In genomic region chr14:25496989-25497388, GRCm38 (mm10) we compare ENCODE assay signal across 10 mouse cellular contexts. TPM values are rescaled to one million over a fixed set of nuclear protein-coding genes. Genes with fewer than 3 reads are reported as not detected.
DNase-seq lines count a peak whose midpoint lies in the region; ATAC-seq and TF ChIP-seq lines count a peak whose summit lies in the region.
"Had no signal": no experiment of that assay in that cellular context is flagged by ENCODE, and none has a peak within 500 bp of the region (broad histone marks: within the 10 kb centered on the region; RNA-seq: fewer than 3 reads in every experiment).

No protein-coding gene starts in this region.

- no peaks in the 10 kb centered on the region for H3K27me3 ChIP-seq in limb, embryonic 12.5 days
- H3K27me3 ChIP-seq in limb, embryonic 10.5 days (ENCODE audit: low read depth, poor library complexity, severe bottlenecking), result no peaks in the 10 kb centered on the region
- H3K27me3 ChIP-seq in hindbrain, embryonic 11.5 days (ENCODE audit: control insufficient read depth, insufficient read depth, low read length), result no peaks in the 10 kb centered on the region
- H3K27me3 ChIP-seq in myocyte (ENCODE audit: control insufficient read depth, insufficient read depth, insufficient read length), result no peaks in the 10 kb centered on the region

- no peak for ATAC-seq in limb, embryonic 12.5 days (ENCODE audit: insufficient number of reproducible peaks, insufficient read depth, low FRiP score, low TSS enrichment, low read depth)
- ATAC-seq in hindbrain, embryonic 11.5 days (ENCODE audit: low FRiP score), result no peak
- ATAC-seq: lung, postnatal 0 days had no signal

- H3K9me3 ChIP-seq in limb, embryonic 12.5 days, result no peaks in the 10 kb centered on the region
- H3K9me3 ChIP-seq in limb, embryonic 10.5 days (replicated peaks), result no peaks in the 10 kb centered on the region
- no peaks in the 10 kb centered on the region for H3K9me3 ChIP-seq in hindbrain, embryonic 11.5 days (ENCODE audit: control insufficient read depth, low read length)

- H3K27ac ChIP-seq in limb, embryonic 12.5 days, result peak overlapping the region; percentile 71
- H3K27ac ChIP-seq in limb, embryonic 10.5 days, result no peak overlapping the region
- H3K27ac ChIP-seq in hindbrain, embryonic 11.5 days (ENCODE audit: low read depth, low read length), result peak overlapping the region; percentile 74; the same call in 1 of the 2 replicates

- intact Hi-C loops in gastrocnemius, postnatal 36 days (cut with DNase I), result no loop called here

- peaks cover 100% of the 10 kb centered on the region for H3K4me1 ChIP-seq in limb, embryonic 12.5 days (replicated peaks)
- peaks cover 98% of the 10 kb centered on the region for H3K4me1 ChIP-seq in limb, embryonic 10.5 days
- H3K4me1 ChIP-seq in hindbrain, embryonic 11.5 days (replicated peaks; ENCODE audit: control insufficient read depth, insufficient read depth, low read length), result peaks cover 36% of the 10 kb centered on the region

- TF ChIP-seq POLR2A in myocyte (IDR thresholded peaks at IDR 0.05; ENCODE audit: insufficient read length, low read depth), result no peak

- peaks cover 4% of the 10 kb centered on the region; the same call in 1 of the 2 replicates for H3K36me3 ChIP-seq in limb, embryonic 12.5 days
- peaks cover 7% of the 10 kb centered on the region; the same call in 1 of the 2 replicates for H3K36me3 ChIP-seq in limb, embryonic 10.5 days
- H3K36me3 ChIP-seq in hindbrain, embryonic 11.5 days (ENCODE audit: control insufficient read depth, insufficient read depth, low read length), result peaks cover 2% of the 10 kb centered on the region; the same call in 1 of the 2 replicates
- no peaks in the 10 kb centered on the region for H3K36me3 ChIP-seq in myocyte (ENCODE audit: control insufficient read depth, insufficient read depth)

- H3K4me3 ChIP-seq in limb, embryonic 12.5 days (replicated peaks), result no peak overlapping the region
- H3K4me3 ChIP-seq in limb, embryonic 10.5 days, result no peak overlapping the region
- no peak overlapping the region for H3K4me3 ChIP-seq in hindbrain, embryonic 11.5 days (ENCODE audit: low read depth, low read length)
- no peak overlapping the region for H3K4me3 ChIP-seq in myocyte

- peaks cover 95% of the 10 kb centered on the region for H3K79me2 ChIP-seq in myocyte (ENCODE audit: control insufficient read depth, insufficient read depth)

- peak overlapping the region; percentile 42; the same call in 1 of the 2 replicates for H3K9ac ChIP-seq in limb, embryonic 12.5 days (replicated peaks)
- no peak overlapping the region for H3K9ac ChIP-seq in hindbrain, embryonic 11.5 days (ENCODE audit: low read depth, low read length)

- H3K4me2 ChIP-seq in limb, embryonic 12.5 days, result 0 out of 2 replicates have a peak overlapping the region, but pooled peaks have one; percentile 25
- no peak overlapping the region for H3K4me2 ChIP-seq in hindbrain, embryonic 11.5 days (replicated peaks; ENCODE audit: low read depth, low read length)
- peak overlapping the region; percentile 55 for H3K4me2 ChIP-seq in myocyte (ENCODE audit: low read depth)

- no peak overlapping the region for H3ac ChIP-seq in myocyte (ENCODE audit: control insufficient read depth, insufficient read length)

- DNase-seq in heart, adult 11 months, result peak; percentile 95
- no peak for DNase-seq in heart, adult 9 months (ENCODE audit: low spot score in 2 of 2)
- no peak for DNase-seq in limb, embryonic 10.5 days (ENCODE audit: low spot score)
- DNase-seq in hindbrain, embryonic 11.5 days (ENCODE audit: low spot score), result no peak
- DNase-seq in adrenal gland, postnatal 4 days (ENCODE audit: low spot score in 2 of 2), result no peak
- no peak for DNase-seq in gastrocnemius, postnatal 36 days
- DNase-seq: thymus, postnatal 36 days had no signal

- WGBS in limb, embryonic 12.5 days, result 63% methylated on average over 3 of the region's 3 CpGs
- WGBS in limb, embryonic 10.5 days, result 60% methylated on average over 3 of the region's 3 CpGs
- 59% methylated on average over 3 of the region's 3 CpGs for WGBS in hindbrain, embryonic 11.5 days

TF ChIP-seq in myocyte, 11 proteins besides CTCF, POLR2A, EP300 and RAD21:
- TF ChIP-seq SRF (IDR thresholded peaks at IDR 0.05; ENCODE audit: control insufficient read depth, insufficient read length, low read depth) (no peak), MYOD1 (IDR thresholded peaks at IDR 0.05; ENCODE audit: control insufficient read depth in 1 of 3, insufficient read length in 2 of 3, low read depth in 2 of 3) (peak in 1 of 3 experiments; percentile 39), REST (IDR thresholded peaks at IDR 0.05; ENCODE audit: insufficient read depth, insufficient read length) (no peak), POLR2AphosphoS2 (IDR thresholded peaks at IDR 0.05; ENCODE audit: insufficient read length, low read depth) (peak; percentile 52), MAX (IDR thresholded peaks at IDR 0.05; ENCODE audit: low read depth) (no peak), MYOG (IDR thresholded peaks at IDR 0.05; ENCODE audit: control insufficient read depth in 1 of 3, insufficient read depth in 1 of 3, insufficient read length in 2 of 3, low read depth in 2 of 3) (peak in 1 of 3 experiments; percentile 56)

RNA-seq across cellular contexts. Expression of gene Zmiz1, which starts 38.0 kb away (rescaled TPM):
- polyA plus RNA-seq in limb, embryonic 12.5 days (2016; fragmentation: Nextera tagmentation; extraction: Ambion mirVana), result 53.4 and 57.1 TPM in 2 replicates
- 43.8 and 55.5 TPM in 2 replicates for polyA plus RNA-seq in limb, embryonic 10.5 days (2016; fragmentation: Nextera tagmentation; extraction: Ambion mirVana)
- 47.5 and 57.0 TPM in 2 replicates for polyA plus RNA-seq in hindbrain, embryonic 11.5 days (2014; fragmentation: Nextera tagmentation; extraction: Ambion mirVana)
- polyA plus RNA-seq in myocyte (2012; fragmentation: generic; extraction: Trizol), result 34.5 TPM
- total RNA-seq in adrenal gland, postnatal 4 days (2021), result 100 to 1,000 TPM; 105 to 122 TPM
- total RNA-seq in gastrocnemius, postnatal 36 days (2021), result 10 to 100 TPM; 24.3 to 27.2 TPM
